Mouse (Mus musculus) E14TG2a.4 (cell line): ENCODE measurements at regions not wholly inside any gene's neighbourhood (a gene's known extent, or its start where the extent isn't known, plus 50 kb on each side); places are given as distances from the start of the nearest gene placed in this dataset.

Experiments used
- CTCF ChIP-seq: conservative IDR thresholded peaks from 2 replicates; pipeline ENCODE4 v1.5.1; 2014; ENCODE audit warnings: low read length
- NANOG ChIP-seq: IDR thresholded peaks from 2 replicates; pipeline ENCODE4 v1.6.1; 2014; ENCODE audit warnings: borderline replicate concordance, low read length, mixed read lengths
- POU5F1 ChIP-seq: IDR thresholded peaks from 2 replicates; pipeline ENCODE4 v1.6.1; 2014; ENCODE audit warnings: low read length, borderline replicate concordance

GRCm38 (mm10) chr16:54902911-54903310, 394.9 kb downstream of the Zpld1 start:
- TF ChIP-seq CTCF, result no peak
- TF ChIP-seq NANOG, result no peak
- TF ChIP-seq POU5F1, result no peak
